Mouse (Mus musculus) heart, embryonic 13.5 days (tissue): ENCODE data around the gene Wdr19. TPM values are rescaled to one million over a fixed set of nuclear protein-coding genes. Genes with fewer than 3 reads are reported as not detected.

ENCODE experiments used
- ATAC-seq: fragments of 200-750 bp; cut with Nextera tagmentation; 2 replicates; pipeline ENCODE4 v1.8.0; 2017; ENCODE audit warnings: moderate TSS enrichment; ENCODE audit not compliant: insufficient number of reproducible peaks, low FRiP score, low TSS enrichment; ENCODE audit errors: extremely low read depth
- H3K27ac ChIP-seq: fragments of 300-500 bp; sonication (generic); replicated peaks from 2 replicates; pipeline ENCODE4 v1.5.1; 2015; ENCODE audit warnings: moderate library complexity, mild to moderate bottlenecking, inconsistent platforms
- H3K27me3 ChIP-seq: fragments of 300-500 bp; sonication (generic); replicated peaks from 2 replicates; pipeline ENCODE4 v1.6.1; 2015; ENCODE audit warnings: mild to moderate bottlenecking, inconsistent platforms
- H3K36me3 ChIP-seq: fragments of 300-500 bp; sonication (generic); 2 replicates; pipeline ENCODE4 v1.6.1; 2015; ENCODE audit warnings: mild to moderate bottlenecking, inconsistent platforms
- H3K4me1 ChIP-seq: fragments of 300-500 bp; sonication (generic); 2 replicates; pipeline ENCODE4 v1.6.1; 2015; ENCODE audit warnings: inconsistent platforms
- H3K4me2 ChIP-seq: fragments of 300-500 bp; sonication (generic); 2 replicates; pipeline ENCODE4 v1.6.1; 2015; ENCODE audit warnings: inconsistent platforms, mild to moderate bottlenecking, moderate library complexity
- H3K4me3 ChIP-seq: fragments of 300-500 bp; sonication (generic); 2 replicates; pipeline ENCODE4 v1.5.1; 2015; ENCODE audit warnings: moderate library complexity, mild to moderate bottlenecking, inconsistent platforms
- H3K9ac ChIP-seq: fragments of 300-500 bp; sonication (generic); 2 replicates; pipeline ENCODE4 v1.6.1; 2015; ENCODE audit warnings: inconsistent platforms, mild to moderate bottlenecking, moderate library complexity
- H3K9me3 ChIP-seq: fragments of 300-500 bp; sonication (generic); 2 replicates; pipeline ENCODE4 v1.6.1; 2016; ENCODE audit warnings: inconsistent platforms
- WGBS: fragments of 180-500 bp; shearing (Covaris S2); methylation state at CpG from one replicate; pipeline ENCODE4 v1.1.7; 2015; ENCODE audit warnings: mixed read lengths; 5-methylcytosine and 5-hydroxymethylcytosine counted together
- polyA plus RNA-seq: library from polyadenylated mRNA; unstranded; fragments of >200 nt; fragmentation: Nextera tagmentation; extraction: Ambion mirVana; gene quantifications from 2 replicates; pipeline ENCODE4 v1.2.1, GENCODE M21; 2015

Wdr19 gene
- polyA plus RNA-seq, 1 experiment from 2014 or later = 6.2 TPM

- Histone ChIP-seq H3K4me3 (no peak overlapping the region), H3K4me1 (no peaks in the 10 kb centered on the region), H3K27me3 (no peaks in the 10 kb centered on the region), H3K36me3 (peaks cover 75% of the 10 kb centered on the region), H3K9me3 (no peaks in the 10 kb centered on the region), H3K27ac (no peak overlapping the region), H3K9ac (no peak overlapping the region), H3K4me2 (no peak overlapping the region)
- 92% methylated on average over 7 of the region's 7 CpGs for WGBS
- no peak for ATAC-seq
Measured at GRCm38 (mm10) chr5:65308208-65308607, 108.7 kb downstream of the Wdr19 start.

GRCm38 (mm10) chr5:65308866-65309265 lies 109.4 kb downstream of the Wdr19 start:
- no peaks in the 10 kb centered on the region for H3K9me3 ChIP-seq
- H3K9ac ChIP-seq = no peak overlapping the region
- ATAC-seq = no peak
- H3K4me2 ChIP-seq = no peak overlapping the region
- H3K4me1 ChIP-seq = no peaks in the 10 kb centered on the region
- no peak overlapping the region for H3K4me3 ChIP-seq
- no peaks in the 10 kb centered on the region for H3K27me3 ChIP-seq
- 95% methylated on average over 3 of the region's 3 CpGs for WGBS
- peaks cover 76% of the 10 kb centered on the region for H3K36me3 ChIP-seq
- H3K27ac ChIP-seq = no peak overlapping the region

Other genes with a start within 250 kb of the Wdr19 start
- gene Tlr6, start 239.6 kb upstream of the Wdr19 start, polyA plus RNA-seq = 0.21 and 0.38 TPM in 2 replicates
- 39.6 and 41.4 TPM in 2 replicates for gene Fam114a1, start 229.6 kb upstream of the Wdr19 start, polyA plus RNA-seq
- 0.19 TPM in 1 of 2 replicates, not detected in the other for gene Tmem156, start 107.6 kb upstream of the Wdr19 start, polyA plus RNA-seq
- gene Klhl5, start 92.2 kb upstream of the Wdr19 start, polyA plus RNA-seq = 12.3 and 14.1 TPM in 2 replicates
- gene Rfc1, start 136.0 kb downstream of the Wdr19 start, polyA plus RNA-seq = 57.9 and 59.3 TPM in 2 replicates
- gene Klb, start 148.6 kb downstream of the Wdr19 start, polyA plus RNA-seq = 0.09 and 0.51 TPM in 2 replicates
- gene Rpl9, start 191.7 kb downstream of the Wdr19 start, polyA plus RNA-seq = 607 and 662 TPM in 2 replicates
- 50.2 and 58.5 TPM in 2 replicates for gene Lias, start 191.8 kb downstream of the Wdr19 start, polyA plus RNA-seq
- 62.6 and 64.7 TPM in 2 replicates for gene Ugdh, start 236.3 kb downstream of the Wdr19 start, polyA plus RNA-seq